Mouse (Mus musculus): ENCODE measurements around the gene Zkscan4. TPM values are rescaled to one million over a fixed set of nuclear protein-coding genes. Genes with fewer than 3 reads are reported as not detected.

Zkscan4 gene
- polyA plus RNA-seq (2021; fragmentation: Nextera tagmentation) = 3.1 and 3.3 TPM in 2 replicates
- long read RNA-seq, experiment 1, partial matches to known transcripts = 0 of 3 reads
- long read RNA-seq, experiment 1, other reads (novel, unspliced or antisense) = 0 of 3 reads
- long read RNA-seq, experiment 2, transcript Zkscan4-201 (3 exons, 2,400 nt) = major isoform, 39 of 42 reads
- long read RNA-seq, experiment 2, partial matches to known transcripts = 0 of 42 reads
- long read RNA-seq, experiment 2, other reads (novel, unspliced or antisense) = 3 of 42 reads

GRCm38 (mm10) chr13:21478759-21479670 lies at the start of gene Zkscan4, which contains the start of gene Gm10065:
Gene Zkscan4 (plus strand): TSS chr13:21478907.
Gene Gm10065 (minus strand): TSS chr13:21479441.

GRCm38 (mm10) chr13:21440503-21441206 lies 38.1 kb upstream of the Zkscan4 start, which contains the start of gene Pgbd1:
Gene Pgbd1 (minus strand): TSS chr13:21441058.

GRCm38 (mm10) chr13:21453449-21453848 lies 25.3 kb upstream of the Zkscan4 start, which contains the start of gene Zscan26:
Gene Zscan26 (minus strand): TSS chr13:21453730.

GRCm38 (mm10) chr13:21468061-21469019 lies 10.4 kb upstream of the Zkscan4 start, which contains the start of gene Nkapl:
Gene Nkapl (minus strand): TSS chr13:21468509.

DNA sequence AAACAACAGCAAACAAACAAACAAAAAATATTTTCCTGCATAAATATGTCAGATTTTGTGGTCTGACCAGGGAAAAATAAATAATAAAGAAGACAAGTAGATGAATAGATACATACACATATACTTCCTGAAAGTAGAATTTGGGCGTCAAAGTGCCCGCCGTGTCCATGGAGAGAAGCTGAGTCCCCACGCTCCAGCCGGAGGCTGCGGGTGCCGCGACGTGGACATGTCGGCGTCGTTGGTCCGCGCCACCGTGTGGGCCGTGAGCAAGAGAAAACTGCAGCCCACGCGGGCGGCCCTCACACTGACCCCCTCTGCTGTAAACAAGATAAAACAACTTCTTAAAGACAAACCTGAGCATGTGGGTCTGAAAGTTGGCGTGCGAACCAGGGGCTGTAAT lies 16.4 kb downstream of the Zkscan4 start, which contains the start of gene AK157302:
Gene AK157302, plus strand, starts transcription at position 144 of the 400 bp plus-strand sequence.

DNA sequence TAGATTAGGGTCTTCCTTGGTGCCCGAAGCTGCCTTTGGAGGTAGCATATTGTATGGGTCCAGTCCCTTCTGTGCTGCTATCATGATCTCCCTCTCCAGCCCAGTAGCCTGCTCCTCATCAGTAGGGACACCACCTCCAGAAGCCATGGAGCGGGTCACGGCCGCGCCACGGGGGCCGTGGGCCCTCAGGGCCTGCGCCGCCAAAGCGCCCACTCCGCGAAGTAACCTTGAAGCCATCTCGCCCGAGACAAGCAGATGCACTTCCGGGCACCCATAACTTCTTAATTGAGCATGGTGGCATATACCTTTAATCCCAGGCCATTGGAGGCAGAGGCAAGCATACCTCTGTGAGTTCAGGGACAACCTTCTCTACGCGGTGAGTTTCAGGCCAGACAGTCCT lies 22.5 kb downstream of the Zkscan4 start, which contains the start of gene Gm11273:
Gene Gm11273, minus strand, starts transcription at position 237 of the 400 bp plus-strand sequence.

GRCm38 (mm10) chr13:21530781-21531201 lies 52.1 kb downstream of the Zkscan4 start, which contains the start of gene Zkscan8:
Gene Zkscan8 (minus strand): TSS chr13:21531120.

Small RNA genes lying within 50 kb of the gene (microRNA-seq; reads per million reads assigned to microRNA genes)
- gene Mir1896 = not detected

Other genes with a start within 250 kb of the Zkscan4 start
- gene Gpx5, start 186.2 kb upstream of the Zkscan4 start, polyA plus RNA-seq (2021; fragmentation: Nextera tagmentation) = not detected in 2 replicates
- not detected in 2 replicates for gene Gpx6, start 166.8 kb upstream of the Zkscan4 start, polyA plus RNA-seq (2021; fragmentation: Nextera tagmentation)
- not detected in 2 replicates for gene Olfr1367, start 132.0 kb upstream of the Zkscan4 start, polyA plus RNA-seq (2021; fragmentation: Nextera tagmentation)
- gene Zscan12, start 116.1 kb upstream of the Zkscan4 start, polyA plus RNA-seq (2021; fragmentation: Nextera tagmentation) = 5.1 and 5.6 TPM in 2 replicates
- 11.7 and 13.0 TPM in 2 replicates for gene Zkscan3, start 76.2 kb upstream of the Zkscan4 start, polyA plus RNA-seq (2021; fragmentation: Nextera tagmentation)
- gene Pgbd1, start 37.8 kb upstream of the Zkscan4 start, polyA plus RNA-seq (2021; fragmentation: Nextera tagmentation) = 0.99 and 1.1 TPM in 2 replicates
- 39.6 and 60.7 TPM in 2 replicates for gene Zscan26, start 25.2 kb upstream of the Zkscan4 start, polyA plus RNA-seq (2021; fragmentation: Nextera tagmentation)
- 1.4 and 1.6 TPM in 2 replicates for gene Nkapl, start 10.4 kb upstream of the Zkscan4 start, polyA plus RNA-seq (2021; fragmentation: Nextera tagmentation)
- 1.8 TPM in 1 of 2 replicates, not detected in the other for gene Gm10065, start 534 bp downstream of the Zkscan4 start, polyA plus RNA-seq (2021; fragmentation: Nextera tagmentation)
- 1.8 and 2.1 TPM in 2 replicates for gene AK157302, start 16.3 kb downstream of the Zkscan4 start, polyA plus RNA-seq (2021; fragmentation: Nextera tagmentation)
- 13.0 and 13.4 TPM in 2 replicates for gene Gm11273, start 22.5 kb downstream of the Zkscan4 start, polyA plus RNA-seq (2021; fragmentation: Nextera tagmentation)
- 1.6 and 2.7 TPM in 2 replicates for gene Zkscan8, start 52.2 kb downstream of the Zkscan4 start, polyA plus RNA-seq (2021; fragmentation: Nextera tagmentation)
- gene Olfr1366, start 63.9 kb downstream of the Zkscan4 start, polyA plus RNA-seq (2021; fragmentation: Nextera tagmentation) = 0.10 TPM in 1 of 2 replicates, not detected in the other
- gene Olfr1535, start 81.0 kb downstream of the Zkscan4 start, polyA plus RNA-seq (2021; fragmentation: Nextera tagmentation) = 0.06 TPM in 1 of 2 replicates, not detected in the other
- not detected in 2 replicates for gene Olfr1364, start 102.9 kb downstream of the Zkscan4 start, polyA plus RNA-seq (2021; fragmentation: Nextera tagmentation)
- not detected in 2 replicates for gene Olfr1362, start 135.1 kb downstream of the Zkscan4 start, polyA plus RNA-seq (2021; fragmentation: Nextera tagmentation)
- gene Olfr11, start 163.6 kb downstream of the Zkscan4 start, polyA plus RNA-seq (2021; fragmentation: Nextera tagmentation) = not detected in 2 replicates
- gene Olfr1361, start 184.5 kb downstream of the Zkscan4 start, polyA plus RNA-seq (2021; fragmentation: Nextera tagmentation) = not detected in 2 replicates
- gene Olfr1360, start 198.5 kb downstream of the Zkscan4 start, polyA plus RNA-seq (2021; fragmentation: Nextera tagmentation) = not detected in 2 replicates
- not detected in 2 replicates for gene Olfr1359, start 219.2 kb downstream of the Zkscan4 start, polyA plus RNA-seq (2021; fragmentation: Nextera tagmentation)
- 0.80 and 1.4 TPM in 2 replicates for gene Hist1h2bl, start 237.2 kb downstream of the Zkscan4 start, polyA plus RNA-seq (2021; fragmentation: Nextera tagmentation)
- 1.4 TPM in 1 of 2 replicates, not detected in the other for gene Hist1h2ai, start 237.5 kb downstream of the Zkscan4 start, polyA plus RNA-seq (2021; fragmentation: Nextera tagmentation)
- gene Hist1h3h, start 238.8 kb downstream of the Zkscan4 start, polyA plus RNA-seq (2021; fragmentation: Nextera tagmentation) = not detected in 2 replicates
- gene Hist1h2bm, start 243.1 kb downstream of the Zkscan4 start, polyA plus RNA-seq (2021; fragmentation: Nextera tagmentation) = 0.44 TPM in 1 of 2 replicates, not detected in the other

All from layer of hippocampus, adult 6 months (tissue).